Mouse (Mus musculus): Measurements from ENCODE around the gene Tpm3. TPM values are rescaled to one million over a fixed set of nuclear protein-coding genes. Genes with fewer than 3 reads are reported as not detected.

Tpm3 gene
- polyA plus RNA-seq, 1 experiment from 2014 or later = 523 TPM

GRCm38 (mm10) chr3:90090892-90091291 lies 18.4 kb downstream of the Tpm3 start:
- H3K9ac ChIP-seq (ENCODE audit: low read length) = no peak overlapping the region
- DNase-seq (ENCODE audit: low spot score) (no peak), ATAC-seq (replicated peaks; ENCODE audit: low FRiP score) (no peak)
- H3K9me3 ChIP-seq (ENCODE audit: control insufficient read depth, low read length) = no peaks in the 10 kb centered on the region
- no peaks in the 10 kb centered on the region for H3K4me1 ChIP-seq (replicated peaks; ENCODE audit: control insufficient read depth, insufficient read depth, low read length)
- peaks cover 29% of the 10 kb centered on the region for H3K36me3 ChIP-seq (ENCODE audit: control insufficient read depth, insufficient read depth, low read length)
- no peaks in the 10 kb centered on the region for H3K27me3 ChIP-seq (ENCODE audit: control insufficient read depth, insufficient read depth, low read length)
- no peak overlapping the region for H3K4me3 ChIP-seq (ENCODE audit: low read depth, low read length)
- H3K27ac ChIP-seq (ENCODE audit: low read depth, low read length) = no peak overlapping the region
- 93% methylated on average over 6 of the region's 6 CpGs for WGBS
- H3K4me2 ChIP-seq (ENCODE audit: low read depth, low read length, severe bottlenecking) = no peak overlapping the region

- H3K27ac ChIP-seq (ENCODE audit: low read depth, low read length) = no peak overlapping the region
- no peaks in the 10 kb centered on the region for H3K9me3 ChIP-seq (ENCODE audit: control insufficient read depth, low read length)
- peaks cover 22% of the 10 kb centered on the region; the same call in 1 of the 2 replicates for H3K36me3 ChIP-seq (ENCODE audit: control insufficient read depth, insufficient read depth, low read length)
- no peaks in the 10 kb centered on the region for H3K27me3 ChIP-seq (ENCODE audit: control insufficient read depth, insufficient read depth, low read length)
- DNase-seq (ENCODE audit: low spot score) = no peak
- H3K4me2 ChIP-seq (ENCODE audit: low read depth, low read length, severe bottlenecking) = no peak overlapping the region
- no peak overlapping the region for H3K9ac ChIP-seq (ENCODE audit: low read length)
- H3K4me3 ChIP-seq (ENCODE audit: low read depth, low read length) = no peak overlapping the region
- 95% methylated on average over 3 of the region's 3 CpGs for WGBS
- ATAC-seq (replicated peaks; ENCODE audit: low FRiP score) = no peak
- H3K4me1 ChIP-seq (replicated peaks; ENCODE audit: control insufficient read depth, insufficient read depth, low read length) = no peaks in the 10 kb centered on the region
These were observed 22.0 kb downstream of the Tpm3 start for GRCm38 (mm10) chr3:90094453-90094852.

GRCm38 (mm10) chr3:90097928-90098327 lies 25.5 kb downstream of the Tpm3 start:
- no peaks in the 10 kb centered on the region for H3K27me3 ChIP-seq (ENCODE audit: control insufficient read depth, insufficient read depth, low read length)
- H3K36me3 ChIP-seq (ENCODE audit: control insufficient read depth, insufficient read depth, low read length) = peaks cover 7% of the 10 kb centered on the region; the same call in 1 of the 2 replicates
- ATAC-seq (replicated peaks; ENCODE audit: low FRiP score) (no peak), DNase-seq (ENCODE audit: low spot score) (no peak)
- no peaks in the 10 kb centered on the region for H3K4me1 ChIP-seq (replicated peaks; ENCODE audit: control insufficient read depth, insufficient read depth, low read length)
- no peaks in the 10 kb centered on the region for H3K9me3 ChIP-seq (ENCODE audit: control insufficient read depth, low read length)
- no peak overlapping the region for H3K27ac ChIP-seq (ENCODE audit: low read depth, low read length)
- no peak overlapping the region for H3K4me2 ChIP-seq (ENCODE audit: low read depth, low read length, severe bottlenecking)
- H3K9ac ChIP-seq (ENCODE audit: low read length) = no peak overlapping the region
- WGBS = 84% methylated on average over 5 of the region's 5 CpGs
- H3K4me3 ChIP-seq (ENCODE audit: low read depth, low read length) = no peak overlapping the region

- DNase-seq (ENCODE audit: low spot score) (no peak), ATAC-seq (replicated peaks; ENCODE audit: low FRiP score) (no peak)
- Histone ChIP-seq H3K4me1 (replicated peaks; ENCODE audit: control insufficient read depth, insufficient read depth, low read length) (no peaks in the 10 kb centered on the region), H3K27ac (ENCODE audit: low read depth, low read length) (no peak overlapping the region), H3K36me3 (ENCODE audit: control insufficient read depth, insufficient read depth, low read length) (peaks cover 3% of the 10 kb centered on the region; the same call in 1 of the 2 replicates), H3K9me3 (ENCODE audit: control insufficient read depth, low read length) (no peaks in the 10 kb centered on the region), H3K4me2 (ENCODE audit: low read depth, low read length, severe bottlenecking) (no peak overlapping the region), H3K27me3 (ENCODE audit: control insufficient read depth, insufficient read depth, low read length) (no peaks in the 10 kb centered on the region), H3K9ac (ENCODE audit: low read length) (no peak overlapping the region), H3K4me3 (ENCODE audit: low read depth, low read length) (no peak overlapping the region)
- 91% methylated on average over 3 of the region's 3 CpGs for WGBS
These were observed 28.6 kb downstream of the Tpm3 start for GRCm38 (mm10) chr3:90101010-90101409.

- H3K36me3 ChIP-seq (ENCODE audit: control insufficient read depth, insufficient read depth, low read length) = peaks cover 3% of the 10 kb centered on the region; the same call in 1 of the 2 replicates
- H3K4me1 ChIP-seq (replicated peaks; ENCODE audit: control insufficient read depth, insufficient read depth, low read length) = no peaks in the 10 kb centered on the region
- no peaks in the 10 kb centered on the region for H3K9me3 ChIP-seq (ENCODE audit: control insufficient read depth, low read length)
- H3K27me3 ChIP-seq (ENCODE audit: control insufficient read depth, insufficient read depth, low read length) = no peaks in the 10 kb centered on the region
- 94% methylated on average over 2 of the region's 2 CpGs for WGBS
- H3K27ac ChIP-seq (ENCODE audit: low read depth, low read length) = no peak overlapping the region
- H3K4me2 ChIP-seq (ENCODE audit: low read depth, low read length, severe bottlenecking) = no peak overlapping the region
- DNase-seq (ENCODE audit: low spot score) (no peak), ATAC-seq (replicated peaks; ENCODE audit: low FRiP score) (no peak)
- no peak overlapping the region for H3K4me3 ChIP-seq (ENCODE audit: low read depth, low read length)
- no peak overlapping the region for H3K9ac ChIP-seq (ENCODE audit: low read length)
These were observed 29.2 kb downstream of the Tpm3 start for GRCm38 (mm10) chr3:90101673-90102072.

- no peak for ATAC-seq (replicated peaks; ENCODE audit: low FRiP score)
- Histone ChIP-seq H3K9me3 (ENCODE audit: control insufficient read depth, low read length) (no peaks in the 10 kb centered on the region), H3K27ac (ENCODE audit: low read depth, low read length) (no peak overlapping the region), H3K27me3 (ENCODE audit: control insufficient read depth, insufficient read depth, low read length) (no peaks in the 10 kb centered on the region), H3K36me3 (ENCODE audit: control insufficient read depth, insufficient read depth, low read length) (peaks cover 3% of the 10 kb centered on the region; the same call in 1 of the 2 replicates), H3K9ac (ENCODE audit: low read length) (no peak overlapping the region), H3K4me2 (ENCODE audit: low read depth, low read length, severe bottlenecking) (no peak overlapping the region), H3K4me1 (replicated peaks; ENCODE audit: control insufficient read depth, insufficient read depth, low read length) (no peaks in the 10 kb centered on the region), H3K4me3 (ENCODE audit: low read depth, low read length) (no peak overlapping the region)
- no peak for DNase-seq (ENCODE audit: low spot score)
- WGBS = 77% methylated on average over 2 of the region's 2 CpGs
These were observed 29.8 kb downstream of the Tpm3 start for GRCm38 (mm10) chr3:90102239-90102638.

GRCm38 (mm10) chr3:90103176-90103575 lies 30.7 kb downstream of the Tpm3 start:
- H3K27me3 ChIP-seq (ENCODE audit: control insufficient read depth, insufficient read depth, low read length) = no peaks in the 10 kb centered on the region
- no peak overlapping the region for H3K27ac ChIP-seq (ENCODE audit: low read depth, low read length)
- H3K4me1 ChIP-seq (replicated peaks; ENCODE audit: control insufficient read depth, insufficient read depth, low read length) = no peaks in the 10 kb centered on the region
- DNase-seq (ENCODE audit: low spot score) = no peak
- H3K9me3 ChIP-seq (ENCODE audit: control insufficient read depth, low read length) = no peaks in the 10 kb centered on the region
- H3K36me3 ChIP-seq (ENCODE audit: control insufficient read depth, insufficient read depth, low read length) = peaks cover 3% of the 10 kb centered on the region; the same call in 1 of the 2 replicates
- no peak overlapping the region for H3K9ac ChIP-seq (ENCODE audit: low read length)
- no peak overlapping the region for H3K4me2 ChIP-seq (ENCODE audit: low read depth, low read length, severe bottlenecking)
- ATAC-seq (replicated peaks; ENCODE audit: low FRiP score) = no peak
- H3K4me3 ChIP-seq (ENCODE audit: low read depth, low read length) = no peak overlapping the region
- WGBS = 92% methylated on average over 2 of the region's 2 CpGs

GRCm38 (mm10) chr3:90103938-90104337 lies 31.5 kb downstream of the Tpm3 start, which contains the start of gene Nup210l:
Gene Nup210l (plus strand): TSS chr3:90104132.
- Histone ChIP-seq H3K27ac (ENCODE audit: low read depth, low read length) (no peak within 1 kb of the TSS), H3K36me3 (ENCODE audit: control insufficient read depth, insufficient read depth, low read length) (no peaks in the 10 kb centered on the region; the same call in 1 of the 2 replicates), H3K4me2 (ENCODE audit: low read depth, low read length, severe bottlenecking) (no peak within 1 kb of the TSS), H3K4me1 (replicated peaks; ENCODE audit: control insufficient read depth, insufficient read depth, low read length) (no peaks in the 10 kb centered on the region), H3K9me3 (ENCODE audit: control insufficient read depth, low read length) (no peaks in the 10 kb centered on the region), H3K4me3 (ENCODE audit: low read depth, low read length) (no peak within 1 kb of the TSS), H3K9ac (ENCODE audit: low read length) (no peak within 1 kb of the TSS), H3K27me3 (ENCODE audit: control insufficient read depth, insufficient read depth, low read length) (no peaks in the 10 kb centered on the region)
- DNase-seq (ENCODE audit: low spot score) (no peak), ATAC-seq (replicated peaks; ENCODE audit: low FRiP score) (no peak)
- 88% methylated on average over 13 of the region's 13 CpGs for WGBS

GRCm38 (mm10) chr3:90111706-90112105 lies 39.3 kb downstream of the Tpm3 start:
- ATAC-seq (replicated peaks; ENCODE audit: low FRiP score) (no peak), DNase-seq (ENCODE audit: low spot score) (no peak)
- no peak overlapping the region for H3K27ac ChIP-seq (ENCODE audit: low read depth, low read length)
- no peaks in the 10 kb centered on the region for H3K9me3 ChIP-seq (ENCODE audit: control insufficient read depth, low read length)
- H3K36me3 ChIP-seq (ENCODE audit: control insufficient read depth, insufficient read depth, low read length) = no peaks in the 10 kb centered on the region
- no peak overlapping the region for H3K9ac ChIP-seq (ENCODE audit: low read length)
- H3K4me2 ChIP-seq (ENCODE audit: low read depth, low read length, severe bottlenecking) = no peak overlapping the region
- no peaks in the 10 kb centered on the region for H3K4me1 ChIP-seq (replicated peaks; ENCODE audit: control insufficient read depth, insufficient read depth, low read length)
- H3K4me3 ChIP-seq (ENCODE audit: low read depth, low read length) = no peak overlapping the region
- WGBS = 78% methylated on average over 2 of the region's 2 CpGs
- no peaks in the 10 kb centered on the region for H3K27me3 ChIP-seq (ENCODE audit: control insufficient read depth, insufficient read depth, low read length)

All from forebrain, embryonic 11.5 days (tissue).